Mouse (Mus musculus) stomach, postnatal 0 days (tissue): ENCODE results near the gene Sept1.

Experiments
- CTCF ChIP-seq: IDR thresholded peaks from 2 replicates; pipeline ENCODE4 v1.5.1; 2016; ENCODE audit warnings: antibody characterized with exemption, low read depth, mild to moderate bottlenecking, moderate library complexity
- EP300 ChIP-seq: optimal IDR thresholded peaks from 2 replicates; pipeline ENCODE3; 2016; ENCODE audit warnings: antibody characterized with exemption

GRCm38 (mm10) chr7:127192989-127193388 is 39.9 kb downstream of the Sept1 start:
- TF ChIP-seq CTCF (no peak), EP300 (no peak)
